Mouse (Mus musculus) cerebellum, adult 18-20 months (tissue): Measurements from ENCODE around the gene Gprin1.
"Not testable (repeated sequence)": the region's sequence is repeated elsewhere in the genome, so short reads cannot be mapped to it uniquely, and the experiment has no call there.

Experiments
- DNase-seq, 2 experiments: peaks; one replicate each; pipeline ENCODE4 v3.0.0; 2021

Gprin1 gene

DNA sequence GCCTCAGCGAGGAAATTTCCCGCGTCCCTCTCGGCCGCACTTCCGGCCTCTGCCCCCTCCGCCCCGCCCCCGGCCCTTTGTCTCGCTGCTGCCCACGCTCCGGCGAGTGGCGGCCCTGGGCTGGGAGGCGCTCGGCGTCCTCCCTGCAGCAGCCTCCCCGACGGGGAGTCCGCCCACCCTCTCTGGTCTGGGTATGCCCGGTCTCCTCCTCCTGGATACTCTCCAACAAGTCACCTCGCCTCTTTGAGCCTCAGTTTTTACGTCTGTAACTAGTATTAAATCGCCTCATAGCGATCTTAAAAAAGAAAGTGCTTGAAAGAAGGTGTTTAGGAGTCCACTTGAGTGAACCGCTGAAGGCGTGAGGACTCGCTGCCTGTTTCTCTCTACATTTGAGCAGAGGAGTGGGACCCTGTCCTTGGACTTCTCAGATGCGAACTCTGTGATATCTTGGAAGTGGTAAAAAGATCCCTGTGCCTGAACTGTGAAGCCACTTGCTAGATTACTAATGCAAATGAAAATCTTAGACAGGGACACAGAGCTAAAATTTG is at the start of gene Gprin1:
TSS of gene Gprin1 (minus strand) at position 11 of the 548 bp plus-strand sequence.
- DNase-seq = peak in 1 of 2 experiments; percentile 60

DNA sequence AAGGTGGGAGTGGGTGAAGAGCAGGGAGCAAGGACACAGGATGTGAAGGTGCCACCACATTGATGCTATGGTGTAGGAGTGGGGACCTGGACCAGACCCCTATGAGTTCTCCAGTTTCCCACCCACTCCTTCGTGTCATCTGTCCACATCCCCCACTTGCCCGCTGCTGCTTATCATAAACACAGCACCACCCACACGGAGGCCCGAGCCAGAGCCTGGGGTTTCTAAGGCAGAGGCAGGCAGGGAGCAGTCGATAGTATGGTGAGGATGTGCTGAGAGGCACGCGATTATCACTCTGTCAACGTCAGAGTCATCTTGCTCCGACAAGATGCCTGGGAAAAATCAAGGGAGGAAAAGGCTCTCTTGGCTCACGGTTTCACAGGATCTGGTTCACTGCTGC is 49.1 kb upstream of the Gprin1 start:
- DNase-seq = no peak

DNA sequence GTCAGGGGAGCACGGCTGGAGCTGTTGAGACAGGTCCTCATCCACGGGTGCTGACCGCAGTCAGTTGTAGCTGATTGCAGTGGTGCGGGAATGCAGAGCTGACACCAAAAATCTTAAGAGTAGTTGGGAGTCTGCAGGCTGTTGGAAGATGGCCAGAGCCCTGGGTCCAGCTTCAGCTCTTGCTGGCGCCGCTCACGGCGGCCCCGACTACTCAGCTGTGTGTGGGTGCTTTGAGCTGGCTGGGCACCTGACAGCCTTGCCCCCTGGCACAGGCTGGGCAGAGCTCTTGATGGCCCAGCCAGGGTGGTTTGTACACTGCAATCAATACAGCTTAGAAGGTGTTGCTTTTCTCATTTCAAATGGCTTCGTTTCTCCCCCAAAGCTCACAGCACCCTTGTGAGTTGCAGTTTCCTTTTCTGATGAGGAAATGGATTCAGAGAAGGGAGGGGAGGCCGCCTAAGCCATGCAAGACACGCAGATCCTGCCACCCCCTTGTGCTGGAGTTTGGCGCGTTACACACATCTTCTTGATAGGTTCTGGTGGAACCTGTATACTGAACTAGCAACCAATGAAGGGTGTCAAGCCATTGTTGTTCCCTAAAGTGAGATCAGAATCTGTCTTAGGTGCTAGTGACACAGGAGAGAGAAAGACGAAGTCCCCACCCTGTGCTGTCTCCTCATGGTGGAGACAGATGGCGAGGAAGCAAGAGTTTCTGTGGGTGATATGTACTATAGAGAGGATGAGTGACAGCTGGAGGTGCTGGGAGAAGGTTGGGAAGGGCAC is 48.4 kb upstream of the Gprin1 start:
- DNase-seq = peak in 1 of 2 experiments; percentile 39

DNA sequence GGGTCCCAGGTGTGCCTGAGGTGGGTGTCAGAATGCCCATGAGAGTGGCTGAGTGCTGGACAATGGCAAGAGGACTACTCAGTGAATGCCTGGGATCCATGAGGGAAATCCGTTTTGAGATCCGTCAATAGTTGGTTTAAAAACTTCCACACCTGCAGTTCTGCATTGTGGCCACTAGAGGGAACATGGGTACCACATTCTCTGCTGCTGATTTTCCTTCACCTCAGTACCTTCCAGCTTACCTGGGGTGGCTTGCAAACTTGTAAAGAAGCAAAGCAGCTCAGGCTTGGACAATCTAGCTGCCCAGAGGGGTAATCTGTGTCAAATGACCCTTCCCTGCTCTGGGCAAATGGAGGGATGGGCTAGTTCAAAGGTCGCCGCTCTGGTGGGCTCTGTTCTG is 47.7 kb upstream of the Gprin1 start:
- peak in 1 of 2 experiments; percentile 68 for DNase-seq

- DNase-seq = no peak
These were observed 45.2 kb upstream of the Gprin1 start for GRCm38 (mm10) chr13:54794843-54795242.

GRCm38 (mm10) chr13:54794002-54794577 is 44.4 kb upstream of the Gprin1 start:
- peak in 1 of 2 experiments; percentile 23 for DNase-seq

- DNase-seq = peak in 1 of 2 experiments; percentile 63
These were observed 42.9 kb upstream of the Gprin1 start for GRCm38 (mm10) chr13:54792259-54793230.

DNA sequence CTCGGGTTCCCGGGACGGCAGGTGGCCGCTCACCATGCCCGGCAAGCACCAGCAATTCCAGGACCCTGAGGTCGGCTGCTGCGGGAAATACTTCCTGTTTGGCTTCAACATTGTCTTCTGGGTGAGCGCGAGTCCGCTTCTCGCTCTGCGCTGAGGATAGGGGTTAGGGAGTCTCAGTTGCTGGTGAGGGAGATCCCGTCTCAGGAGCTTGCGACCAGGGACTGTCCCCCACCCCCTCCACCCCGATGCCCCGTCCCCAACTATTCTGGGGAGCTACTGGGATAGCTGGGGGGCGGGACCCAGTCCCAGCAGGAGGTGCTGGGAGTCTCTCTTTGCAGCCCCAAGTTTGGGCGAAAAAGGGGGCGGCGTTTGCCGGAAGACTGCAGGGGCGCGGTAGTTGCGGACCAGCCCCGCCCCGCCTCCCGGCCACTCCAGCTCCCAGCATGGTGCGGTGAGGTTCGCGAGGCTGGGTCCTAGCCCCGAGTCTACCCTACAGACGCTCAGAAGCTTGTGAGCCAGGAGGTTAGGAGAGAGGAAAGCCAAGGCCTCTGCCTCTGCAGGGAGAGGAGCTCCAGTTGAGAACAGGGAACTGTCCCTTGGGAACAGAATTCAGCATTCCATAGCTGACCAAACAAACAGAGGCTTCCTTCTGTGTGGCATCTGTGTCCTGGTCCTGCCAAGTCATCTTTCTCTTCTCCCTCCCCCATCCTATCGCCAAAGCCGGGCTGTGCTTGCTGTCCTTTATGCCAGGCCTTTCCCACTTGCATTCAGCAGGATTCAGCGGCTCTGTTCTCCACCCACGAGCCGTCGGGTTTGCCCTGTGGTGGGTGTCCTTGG is 40.1 kb upstream of the Gprin1 start:
- peak; percentile 79 to 81 for DNase-seq

- peak; percentile 97 to 99 for DNase-seq
These were observed 39.3 kb upstream of the Gprin1 start, which contains the start of gene Tspan17 for GRCm38 (mm10) chr13:54788740-54789560. TSS of gene Tspan17 (plus strand) at chr13:54789377.

DNA sequence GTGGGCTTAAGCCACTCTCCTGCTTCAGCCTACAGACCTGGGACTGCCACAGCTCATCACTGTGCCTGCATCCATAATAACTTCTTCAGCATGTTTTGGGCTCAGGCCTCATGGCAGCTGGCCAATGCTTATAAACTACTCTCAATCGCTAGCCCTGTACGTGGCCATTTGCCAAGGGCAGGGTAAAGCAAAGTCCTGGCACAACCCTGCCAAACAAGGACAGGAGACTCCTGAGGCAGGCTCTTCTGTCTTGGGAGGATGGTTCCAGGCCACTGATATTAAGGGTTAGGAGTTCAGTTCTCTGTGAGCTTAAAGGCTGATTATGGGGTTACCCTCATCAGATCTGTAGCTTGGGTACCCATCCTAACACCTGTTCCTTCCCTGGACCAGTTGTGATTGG is 37.9 kb upstream of the Gprin1 start:
- not testable (repeated sequence) for DNase-seq

- DNase-seq = no peak
These were observed 34.0 kb upstream of the Gprin1 start, which contains the start of gene Eif4e1b for GRCm38 (mm10) chr13:54783698-54784097. TSS of gene Eif4e1b (plus strand) at chr13:54783998.

DNA sequence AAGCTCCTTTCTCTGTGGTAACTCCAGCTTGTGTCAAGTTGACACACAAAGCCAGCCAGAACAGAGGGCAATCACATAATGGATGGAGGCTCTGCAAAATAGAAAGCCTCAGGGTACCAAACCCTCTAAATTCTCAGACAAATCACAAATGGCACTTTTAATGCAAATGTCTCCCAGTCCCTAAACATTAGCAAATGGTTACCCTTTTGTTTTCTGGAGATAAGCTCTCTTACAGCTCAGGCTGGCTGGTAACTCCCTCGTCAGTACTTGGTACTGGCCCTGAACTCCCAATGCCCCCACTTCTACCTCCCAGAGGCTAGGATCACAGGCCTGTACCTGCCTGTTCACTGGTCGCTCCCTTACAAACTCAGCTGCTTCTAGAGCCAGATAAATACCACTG is 33.6 kb upstream of the Gprin1 start:
- no peak for DNase-seq

DNA sequence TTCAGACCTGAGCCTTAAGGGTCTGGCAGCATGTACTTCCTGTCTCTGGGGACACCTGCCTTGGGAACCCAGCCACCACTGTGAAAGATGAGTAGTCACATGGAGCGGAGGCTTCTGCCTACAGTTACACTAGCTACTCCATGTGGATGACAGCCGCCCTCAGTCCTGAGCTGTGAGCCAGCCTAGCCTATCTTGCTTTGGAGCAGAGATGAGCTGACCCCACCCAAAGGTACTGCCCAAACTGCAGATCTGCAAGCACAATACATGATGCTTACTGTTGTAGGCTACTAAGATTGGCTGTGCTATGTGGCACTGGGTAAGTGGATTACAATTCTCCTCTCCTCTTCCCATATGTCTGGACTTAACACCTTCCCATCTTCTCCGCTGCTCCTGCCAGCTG is 31.4 kb upstream of the Gprin1 start:
- DNase-seq = no peak

DNA sequence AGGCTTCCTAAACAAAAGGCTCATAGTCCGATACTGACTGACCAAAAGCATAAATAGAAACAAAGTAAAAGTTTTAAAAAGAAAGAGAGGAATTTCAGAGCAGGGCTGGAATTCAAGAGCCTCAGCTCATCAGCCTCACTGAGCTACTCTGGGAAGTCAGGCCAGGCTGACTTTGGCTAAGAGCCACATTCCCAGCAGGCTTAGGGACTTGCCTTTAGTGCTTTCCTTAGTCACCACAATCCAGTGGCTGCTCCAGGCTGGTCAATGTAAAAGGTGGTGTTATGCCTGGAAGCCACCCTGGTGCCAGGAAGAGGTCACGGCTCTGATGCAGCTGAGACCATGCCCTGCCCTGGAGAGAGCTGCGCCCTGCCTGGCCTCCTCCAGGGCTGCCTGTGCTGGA is 30.9 kb upstream of the Gprin1 start:
- DNase-seq = peak; percentile 80 to 87

- no peak for DNase-seq
These were observed 17.3 kb upstream of the Gprin1 start for GRCm38 (mm10) chr13:54767012-54767411.

- DNase-seq = peak; percentile 93 to 96
These were observed 16.6 kb upstream of the Gprin1 start, which contains the start of gene Sncb for GRCm38 (mm10) chr13:54766192-54766768. TSS of gene Sncb (minus strand) at chr13:54766595.

GRCm38 (mm10) chr13:54765281-54766191 is 15.9 kb upstream of the Gprin1 start:
- DNase-seq = peak; percentile 64 to 74

GRCm38 (mm10) chr13:54760906-54761305 is 11.2 kb upstream of the Gprin1 start:
- DNase-seq = no peak

DNA sequence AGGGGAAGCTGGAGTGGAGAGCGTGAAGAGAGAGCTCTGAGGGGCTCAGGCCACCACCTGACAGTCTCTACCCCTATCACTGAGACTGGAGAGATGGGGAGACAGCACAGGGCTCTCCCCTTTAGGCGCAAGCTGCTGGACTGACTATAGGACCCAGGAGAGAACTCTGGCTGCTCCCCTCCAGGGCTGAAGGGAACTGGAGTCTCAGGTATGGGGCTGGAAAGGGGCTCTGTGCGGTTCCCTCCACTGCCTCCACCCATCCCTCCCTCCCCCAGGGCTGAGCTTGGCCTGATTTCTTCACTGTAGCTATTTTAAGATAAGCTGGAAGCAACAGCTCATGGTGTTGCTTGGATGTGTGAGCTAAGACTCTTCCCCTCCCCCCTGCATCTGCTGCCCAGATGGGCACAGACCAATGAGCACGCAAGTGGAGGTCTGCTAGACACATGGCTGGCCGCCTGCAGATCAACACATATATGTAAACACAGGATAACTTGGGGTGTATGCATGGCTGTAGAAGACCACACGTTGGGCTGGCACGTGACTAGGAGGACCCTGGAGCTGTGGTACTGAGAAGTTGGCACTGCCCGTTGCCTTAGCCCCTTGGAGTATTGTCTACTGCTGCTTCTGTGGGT is 10.6 kb upstream of the Gprin1 start:
- peak; percentile 65 to 68 for DNase-seq
